Mouse (Mus musculus) erythroid progenitor cell, adult 5-6 weeks (primary cell): Measurements from ENCODE around the gene Tmem238l. TPM values are rescaled to one million over a fixed set of nuclear protein-coding genes. Genes with fewer than 3 reads are reported as not detected.

Experiments used
- ATAC-seq: replicated peaks from 2 replicates; pipeline ENCODE4 v1.8.0; 2016; ENCODE audit warnings: moderate number of reproducible peaks, mild to moderate bottlenecking, moderate TSS enrichment, inconsistent platforms; ENCODE audit not compliant: poor library complexity, low FRiP score, severe bottlenecking
- total RNA-seq, 2 experiments: library from RNA; stranded (forward) in 1 of 2; stranded (reverse) in 1 of 2; fragments of 150-400 nt in 1 of 2; fragments of 186-747, 209-891 nt in 1 of 2; gene quantifications; 2 replicates each; pipeline versions ENCODE4 v1.2.3 to v1.2.4; 2015 to 2017; ENCODE audit warnings: low replicate concordance in 2 of 2

Tmem238l gene
- not detected in 2 replicates for total RNA-seq (2015; ENCODE audit: low replicate concordance)
- total RNA-seq (2017; ENCODE audit: low replicate concordance): not detected in 2 replicates

GRCm38 (mm10) chr11:66956303-66956702, at the start of gene Tmem238l:
Gene Tmem238l, plus strand, starts transcription at chr11:66956638.
- ATAC-seq: no peak

- no peak for ATAC-seq
Measured at GRCm38 (mm10) chr11:66911811-66912210, 44.6 kb upstream of the Tmem238l start, which contains the start of gene Pirt. Gene Pirt, plus strand, starts transcription at chr11:66911981.

- ATAC-seq: no peak; the same call in 1 of the 2 replicates
Measured at GRCm38 (mm10) chr11:66912531-66913458, 43.6 kb upstream of the Tmem238l start.

- no peak for ATAC-seq
Measured at GRCm38 (mm10) chr11:66914249-66914648, 42.2 kb upstream of the Tmem238l start.

GRCm38 (mm10) chr11:66920012-66920411, 36.4 kb upstream of the Tmem238l start:
- ATAC-seq: no peak

- ATAC-seq: no peak
Measured at GRCm38 (mm10) chr11:66924095-66924823, 32.2 kb upstream of the Tmem238l start.

GRCm38 (mm10) chr11:66928311-66928710, 28.1 kb upstream of the Tmem238l start:
- ATAC-seq: no peak

- no peak for ATAC-seq
Measured at GRCm38 (mm10) chr11:66932827-66933599, 23.4 kb upstream of the Tmem238l start.

- ATAC-seq: no peak
Measured at GRCm38 (mm10) chr11:66934428-66935173, 21.8 kb upstream of the Tmem238l start.

GRCm38 (mm10) chr11:66942011-66942410, 14.4 kb upstream of the Tmem238l start:
- no peak for ATAC-seq

- no peak for ATAC-seq
Measured at GRCm38 (mm10) chr11:66945224-66945767, 11.1 kb upstream of the Tmem238l start.

GRCm38 (mm10) chr11:66946521-66946920, 9.9 kb upstream of the Tmem238l start:
- no peak for ATAC-seq

- no peak for ATAC-seq
Measured at GRCm38 (mm10) chr11:66946922-66947321, 9.5 kb upstream of the Tmem238l start.

- no peak for ATAC-seq
Measured at GRCm38 (mm10) chr11:66960797-66961196, 4.4 kb downstream of the Tmem238l start.

GRCm38 (mm10) chr11:66961447-66962176, 5.2 kb downstream of the Tmem238l start:
- ATAC-seq: no peak

- ATAC-seq: no peak
Measured at GRCm38 (mm10) chr11:66963462-66963861, 7.0 kb downstream of the Tmem238l start.

- no peak for ATAC-seq
Measured at GRCm38 (mm10) chr11:66966500-66967116, 10.2 kb downstream of the Tmem238l start.

- ATAC-seq: no peak
Measured at GRCm38 (mm10) chr11:66968575-66968974, 12.1 kb downstream of the Tmem238l start.
